Mouse (Mus musculus): ENCODE data around the gene Atp2c2. TPM values are rescaled to one million over a fixed set of nuclear protein-coding genes. Genes with fewer than 3 reads are reported as not detected.

The Atp2c2 gene
- total RNA-seq, 2 experiments from 2014 or later = not detected

DNA sequence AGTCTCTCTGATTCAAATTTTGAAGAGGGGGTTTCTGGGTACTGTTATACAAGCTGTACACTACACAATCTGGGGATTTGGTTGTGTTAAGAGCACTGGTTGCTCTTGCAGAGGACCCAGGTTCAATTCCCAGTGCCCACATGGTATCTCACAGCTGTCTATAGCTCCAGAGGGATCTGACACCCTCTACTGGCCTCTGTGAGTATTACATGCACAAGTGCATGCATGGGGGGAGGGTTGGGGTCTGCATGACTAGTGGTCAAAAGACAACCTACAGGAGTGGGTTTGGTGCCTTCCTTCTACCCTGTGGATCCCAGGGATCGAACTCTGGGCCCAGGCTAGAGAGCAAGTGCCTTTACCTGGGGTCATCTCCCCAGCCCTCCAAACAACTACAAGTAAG lies 102.8 kb downstream of the Atp2c2 start:
- no peak for ATAC-seq (replicated peaks; ENCODE audit: low FRiP score, poor library complexity, severe bottlenecking)

GRCm38 (mm10) chr8:119805275-119805674 lies 105.5 kb downstream of the Atp2c2 start:
- ATAC-seq (replicated peaks; ENCODE audit: low FRiP score, poor library complexity, severe bottlenecking) = no peak

GRCm38 (mm10) chr8:119806422-119807263 lies 106.8 kb downstream of the Atp2c2 start:
- ATAC-seq (replicated peaks; ENCODE audit: low FRiP score, poor library complexity, severe bottlenecking) = no peak

Other genes starting within 250 kb of the Atp2c2 start
- gene Slc38a8, start 198.3 kb upstream of the Atp2c2 start, total RNA-seq (2015; ENCODE audit: low replicate concordance) = not detected in 2 replicates
- not detected in 2 replicates for gene Slc38a8, start 198.3 kb upstream of the Atp2c2 start, total RNA-seq (2017; ENCODE audit: low replicate concordance)
- gene Mbtps1, start 141.3 kb upstream of the Atp2c2 start, total RNA-seq (2015; ENCODE audit: low replicate concordance) = 36.1 and 41.0 TPM in 2 replicates
- gene Mbtps1, start 141.3 kb upstream of the Atp2c2 start, total RNA-seq (2017; ENCODE audit: low replicate concordance) = 43.0 and 68.2 TPM in 2 replicates
- 2.3 and 7.9 TPM in 2 replicates for gene Hsdl1, start 124.8 kb upstream of the Atp2c2 start, total RNA-seq (2015; ENCODE audit: low replicate concordance)
- 9.9 and 12.0 TPM in 2 replicates for gene Hsdl1, start 124.8 kb upstream of the Atp2c2 start, total RNA-seq (2017; ENCODE audit: low replicate concordance)
- gene Dnaaf1, start 124.8 kb upstream of the Atp2c2 start, total RNA-seq (2015; ENCODE audit: low replicate concordance) = not detected in 2 replicates
- gene Dnaaf1, start 124.8 kb upstream of the Atp2c2 start, total RNA-seq (2017; ENCODE audit: low replicate concordance) = not detected in 2 replicates
- gene Taf1c, start 94.8 kb upstream of the Atp2c2 start, total RNA-seq (2015; ENCODE audit: low replicate concordance) = 2.5 and 8.3 TPM in 2 replicates
- 2.5 and 3.7 TPM in 2 replicates for gene Taf1c, start 94.8 kb upstream of the Atp2c2 start, total RNA-seq (2017; ENCODE audit: low replicate concordance)
- gene Adad2, start 87.3 kb upstream of the Atp2c2 start, total RNA-seq (2015; ENCODE audit: low replicate concordance) = not detected in 2 replicates
- gene Adad2, start 87.3 kb upstream of the Atp2c2 start, total RNA-seq (2017; ENCODE audit: low replicate concordance) = not detected in 2 replicates
- not detected in 2 replicates for gene Kcng4, start 64.3 kb upstream of the Atp2c2 start, total RNA-seq (2015; ENCODE audit: low replicate concordance)
- not detected in 2 replicates for gene Kcng4, start 64.3 kb upstream of the Atp2c2 start, total RNA-seq (2017; ENCODE audit: low replicate concordance)
- gene Wfdc1, start 33.6 kb upstream of the Atp2c2 start, total RNA-seq (2015; ENCODE audit: low replicate concordance) = not detected in 2 replicates
- gene Wfdc1, start 33.6 kb upstream of the Atp2c2 start, total RNA-seq (2017; ENCODE audit: low replicate concordance) = not detected in 2 replicates
- 0.42 and 1.3 TPM in 2 replicates for gene Tldc1, start 78.4 kb downstream of the Atp2c2 start, total RNA-seq (2015; ENCODE audit: low replicate concordance)
- gene Tldc1, start 78.4 kb downstream of the Atp2c2 start, total RNA-seq (2017; ENCODE audit: low replicate concordance) = 1.4 TPM in 1 of 2 replicates, not detected in the other
- 95.5 and 123 TPM in 2 replicates for gene Cotl1, start 140.5 kb downstream of the Atp2c2 start, total RNA-seq (2015; ENCODE audit: low replicate concordance)
- gene Cotl1, start 140.5 kb downstream of the Atp2c2 start, total RNA-seq (2017; ENCODE audit: low replicate concordance) = 51.2 and 98.1 TPM in 2 replicates
- gene Klhl36, start 162.3 kb downstream of the Atp2c2 start, total RNA-seq (2015; ENCODE audit: low replicate concordance) = 2.3 and 2.5 TPM in 2 replicates
- 1.6 and 5.2 TPM in 2 replicates for gene Klhl36, start 162.3 kb downstream of the Atp2c2 start, total RNA-seq (2017; ENCODE audit: low replicate concordance)
- gene Usp10, start 210.4 kb downstream of the Atp2c2 start, total RNA-seq (2015; ENCODE audit: low replicate concordance) = 66.3 and 87.0 TPM in 2 replicates
- 59.7 and 83.1 TPM in 2 replicates for gene Usp10, start 210.4 kb downstream of the Atp2c2 start, total RNA-seq (2017; ENCODE audit: low replicate concordance)
- 2.9 and 5.2 TPM in 2 replicates for gene Gm20388, start 210.8 kb downstream of the Atp2c2 start, total RNA-seq (2015; ENCODE audit: low replicate concordance)
- 0.28 and 7.8 TPM in 2 replicates for gene Gm20388, start 210.8 kb downstream of the Atp2c2 start, total RNA-seq (2017; ENCODE audit: low replicate concordance)

Data from erythroblast, adult 5-6 weeks (primary cell).